Mouse (Mus musculus) embryonic fibroblast, embryonic 13.5 days (primary cell): Measurements from ENCODE around the gene Capn11.

Source experiments
- CTCF ChIP-seq: IDR thresholded peaks from 2 replicates; pipeline ENCODE4 v1.5.1; 2011; ENCODE audit warnings: mild to moderate bottlenecking, control low read depth, low read length, moderate library complexity, borderline replicate concordance; ENCODE audit not compliant: insufficient read depth
- POLR2A ChIP-seq: IDR thresholded peaks from 2 replicates; pipeline ENCODE4 v1.6.1; 2011; ENCODE audit warnings: low read depth, mild to moderate bottlenecking, control low read depth, low read length, moderate library complexity

- no peak for TF ChIP-seq CTCF
- TF ChIP-seq POLR2A = no peak
Measured at GRCm38 (mm10) chr17:45593479-45593878, 65.6 kb downstream of the Capn11 start.
